Mouse (Mus musculus): ENCODE measurements around the gene Abtb1.

Abtb1 gene

DNA sequence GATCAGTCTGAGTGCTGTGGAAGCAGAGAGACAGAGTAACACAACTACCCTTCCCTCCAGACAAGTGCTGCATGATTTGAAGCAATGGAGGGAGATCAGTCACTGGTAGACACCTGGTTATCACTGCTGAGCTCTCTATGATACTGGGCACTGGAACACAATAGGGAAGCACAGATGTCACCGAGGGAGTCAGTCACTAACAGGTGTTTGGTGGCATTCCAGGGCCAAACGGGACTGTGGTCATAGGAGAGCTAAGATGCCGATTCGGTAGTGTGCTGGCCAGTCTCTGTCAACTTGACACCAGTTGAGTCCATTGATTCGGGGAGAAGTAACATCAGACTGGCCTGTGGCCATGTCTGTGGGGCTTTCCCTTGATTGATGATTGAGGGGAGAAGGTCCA, 12.7 kb upstream of the Abtb1 start:
- no peak for DNase-seq

- DNase-seq: no peak
Observed at GRCm38 (mm10) chr6:88850034-88850433, 8.2 kb upstream of the Abtb1 start.

GRCm38 (mm10) chr6:88849270-88849669, 7.5 kb upstream of the Abtb1 start:
- DNase-seq: peak; percentile 53

- no peak for DNase-seq
Observed at GRCm38 (mm10) chr6:88847571-88847970, 5.8 kb upstream of the Abtb1 start.

DNA sequence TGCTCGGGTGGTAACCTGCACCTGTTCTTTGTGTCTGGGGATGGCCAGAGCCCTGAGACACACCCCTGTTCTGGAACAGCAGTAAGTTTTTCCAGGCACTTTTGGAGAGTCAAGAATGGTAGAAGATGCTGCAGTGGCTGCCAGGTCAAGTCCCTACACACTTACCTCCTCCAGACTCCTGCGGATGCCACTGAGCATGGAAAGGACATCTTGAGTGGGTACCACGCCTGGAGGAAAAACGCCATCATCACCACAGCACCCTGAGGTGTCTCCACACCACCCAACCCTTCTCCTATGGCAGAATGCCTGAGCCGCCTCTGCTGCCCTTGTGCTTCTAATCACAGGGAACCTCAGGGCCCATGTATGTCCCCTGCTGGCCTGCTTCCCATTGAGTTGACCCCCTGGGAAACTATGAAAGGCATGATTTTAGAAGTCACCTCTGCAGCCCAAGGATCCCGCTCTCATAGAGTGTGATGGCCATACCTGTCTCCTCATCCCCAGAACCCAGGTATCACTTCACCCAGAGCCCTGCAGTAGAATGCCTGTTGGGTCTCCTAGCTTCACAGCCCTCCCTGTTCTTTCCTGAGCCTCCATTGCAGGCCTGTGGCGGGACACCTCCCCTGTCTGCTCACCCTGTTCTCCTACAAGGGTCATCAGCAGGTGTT, 3.2 kb upstream of the Abtb1 start:
- no peak for DNase-seq

- no peak for DNase-seq
Observed at GRCm38 (mm10) chr6:88843781-88844725, 2.3 kb upstream of the Abtb1 start.

DNA sequence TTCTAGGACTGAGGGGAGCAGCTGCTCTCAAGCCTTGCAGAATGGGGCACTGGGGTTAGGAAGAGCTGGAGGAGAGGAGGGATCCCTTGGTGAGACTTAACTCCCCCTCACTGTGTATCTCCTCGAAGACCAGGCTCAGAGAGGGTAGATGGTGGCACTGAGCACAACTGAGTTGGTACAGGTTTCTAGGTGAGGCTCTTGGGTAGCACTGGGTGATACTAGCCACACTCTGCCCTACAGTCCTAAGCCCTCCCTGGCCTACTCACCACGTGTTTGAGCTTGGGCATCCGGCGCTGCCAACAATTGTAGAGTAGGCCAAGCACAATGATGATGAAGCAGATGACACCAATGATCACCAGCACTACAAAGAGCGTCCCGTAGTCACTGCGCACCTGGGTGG, 1.5 kb upstream of the Abtb1 start:
- DNase-seq: no peak

DNA sequence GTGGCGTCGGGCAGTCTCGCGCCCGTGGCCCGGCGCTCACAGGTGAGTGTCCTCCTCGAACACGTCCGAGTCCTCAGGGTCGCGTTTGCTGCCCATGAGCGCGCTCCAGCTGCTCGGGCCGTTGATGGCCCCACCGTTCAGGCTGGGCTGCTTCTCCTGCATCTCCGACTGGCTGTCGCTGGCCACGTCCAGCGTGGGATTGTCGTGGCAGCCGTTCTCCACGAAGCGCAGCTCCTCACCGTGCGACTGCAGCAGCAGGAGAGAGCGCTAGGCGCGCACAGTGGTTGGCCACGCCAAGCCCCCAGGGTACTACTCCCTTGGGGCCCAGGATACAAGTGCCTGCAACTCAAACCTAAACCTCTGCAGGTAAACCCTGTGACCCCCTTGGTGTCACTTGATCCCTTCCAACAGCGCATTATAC, 957 bp upstream of the Abtb1 start:
- DNase-seq: no peak

DNA sequence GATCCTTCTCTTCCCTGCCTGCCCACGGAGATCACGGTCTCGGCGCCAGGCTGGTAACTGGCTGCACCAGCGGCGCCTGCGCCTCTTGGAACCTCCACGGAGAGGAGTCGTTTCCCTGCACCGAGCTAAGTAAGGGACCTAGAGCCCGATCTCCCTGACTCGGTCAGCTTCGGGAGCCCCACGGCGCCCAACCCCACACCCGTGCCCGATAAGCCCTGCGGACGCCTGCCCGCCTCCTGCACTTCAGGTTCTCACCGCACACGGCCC, 337 bp downstream of the Abtb1 start:
- DNase-seq: no peak

DNA sequence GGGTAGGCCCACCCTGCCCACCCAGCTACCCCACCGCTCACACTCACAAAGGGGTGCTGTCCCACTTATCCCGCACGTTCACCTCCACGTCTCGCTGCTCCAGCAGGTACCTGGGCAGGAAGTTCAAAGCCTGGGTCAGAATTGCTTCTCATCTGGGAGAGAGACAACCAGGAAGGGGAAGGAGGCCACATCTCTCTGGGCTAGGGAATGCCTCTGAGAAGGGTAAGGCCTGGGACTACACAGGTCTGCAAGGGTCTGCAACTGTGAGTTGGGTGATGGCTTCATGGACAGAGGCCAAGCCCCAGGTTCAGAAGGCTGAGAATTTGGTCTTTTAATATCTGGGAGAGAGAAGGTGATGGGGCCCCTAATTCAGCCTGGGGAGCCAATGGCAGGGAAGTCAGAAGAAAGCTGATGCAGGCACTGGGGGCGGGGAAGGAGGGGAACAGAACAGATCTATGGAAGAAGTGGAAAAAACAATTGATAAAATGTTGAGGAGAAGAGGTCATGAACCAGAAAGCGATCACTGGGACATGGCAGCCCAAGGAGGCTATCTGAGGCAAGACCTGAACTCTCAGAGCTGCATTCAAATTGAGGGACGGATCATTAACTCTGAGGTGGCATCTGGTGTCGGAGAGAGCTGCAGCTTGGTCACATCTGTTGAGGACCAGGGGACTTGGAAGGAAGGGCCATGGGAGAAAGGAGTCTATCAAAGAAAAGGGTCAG, 832 bp downstream of the Abtb1 start:
- no peak for DNase-seq

GRCm38 (mm10) chr6:88840211-88840610, 1.6 kb downstream of the Abtb1 start:
- no peak for DNase-seq

GRCm38 (mm10) chr6:88839135-88839970, 2.4 kb downstream of the Abtb1 start:
- DNase-seq: no peak

GRCm38 (mm10) chr6:88838613-88839012, 3.2 kb downstream of the Abtb1 start:
- DNase-seq: no peak

GRCm38 (mm10) chr6:88837999-88838398, 3.8 kb downstream of the Abtb1 start:
- no peak for DNase-seq

DNA sequence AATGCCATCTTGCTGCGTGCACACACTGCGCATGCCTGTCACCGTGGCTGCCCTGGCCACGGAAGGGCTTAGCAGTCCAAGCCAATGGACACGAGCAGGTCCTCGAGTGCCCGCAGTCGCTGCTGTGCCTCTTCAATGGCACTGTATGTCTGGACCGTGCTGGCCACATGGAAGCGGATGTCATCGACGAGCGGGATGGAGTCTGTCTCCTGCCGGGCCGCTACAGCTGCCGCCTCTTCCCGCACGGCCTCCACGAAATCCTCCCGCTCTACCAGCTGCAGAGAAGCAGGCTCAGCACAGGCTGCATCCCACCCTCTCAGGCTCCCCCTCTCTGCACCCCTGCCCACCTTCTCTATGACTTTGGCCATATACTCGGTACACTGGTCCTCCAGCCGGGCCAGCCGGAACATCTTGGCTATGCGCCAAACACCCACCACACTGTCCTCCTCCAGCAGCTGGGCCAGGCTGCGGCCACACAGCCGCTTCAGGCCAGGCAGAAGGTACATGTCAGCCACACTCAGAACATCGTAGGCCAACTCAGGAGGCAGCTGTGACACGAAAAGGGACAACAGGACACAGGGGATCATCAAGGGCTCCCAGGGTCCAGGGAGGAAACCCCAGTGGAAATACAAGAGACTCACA, 5.5 kb downstream of the Abtb1 start:
- peak; percentile 41 for DNase-seq

- no peak for DNase-seq
Observed at GRCm38 (mm10) chr6:88835047-88835446, 6.7 kb downstream of the Abtb1 start.

DNA sequence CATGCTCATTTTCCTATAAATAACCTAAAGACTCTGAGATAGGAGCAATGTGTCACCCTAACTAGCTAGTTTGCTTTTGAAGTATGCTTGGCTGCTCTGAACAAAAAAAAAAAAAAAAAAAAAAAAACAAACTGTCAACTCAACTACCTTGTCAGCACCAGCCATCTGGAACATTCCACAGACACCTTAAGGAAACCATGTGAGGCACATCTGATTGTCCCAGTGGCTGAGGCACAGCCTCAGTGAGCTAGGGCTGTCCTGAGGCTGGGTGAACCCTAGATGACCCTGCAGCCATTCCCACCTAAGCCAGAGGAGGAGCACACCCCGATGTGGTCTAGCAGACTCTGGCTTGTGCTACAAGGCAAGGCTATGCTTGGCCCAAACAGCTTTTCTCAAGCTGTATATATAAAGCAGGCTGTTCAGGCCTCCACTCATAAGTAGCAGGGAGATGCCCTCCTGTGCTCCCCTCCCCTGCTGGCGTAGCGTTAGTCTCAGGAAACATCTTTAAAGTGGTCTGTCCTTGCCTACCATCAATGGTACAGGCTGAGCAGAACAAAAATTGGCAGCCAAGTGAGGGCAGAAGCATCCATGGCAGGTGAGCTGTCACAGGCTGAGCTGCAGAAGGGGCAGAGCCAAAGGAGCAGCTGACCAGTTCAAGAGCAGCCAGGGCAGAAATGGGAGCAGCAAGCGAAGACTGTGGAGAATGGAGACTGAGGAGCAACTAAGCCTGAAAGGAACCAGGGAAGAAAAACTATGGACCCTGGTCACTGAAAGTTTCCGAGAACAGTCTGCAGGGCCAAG, 8.2 kb downstream of the Abtb1 start:
- no peak for DNase-seq

DNA sequence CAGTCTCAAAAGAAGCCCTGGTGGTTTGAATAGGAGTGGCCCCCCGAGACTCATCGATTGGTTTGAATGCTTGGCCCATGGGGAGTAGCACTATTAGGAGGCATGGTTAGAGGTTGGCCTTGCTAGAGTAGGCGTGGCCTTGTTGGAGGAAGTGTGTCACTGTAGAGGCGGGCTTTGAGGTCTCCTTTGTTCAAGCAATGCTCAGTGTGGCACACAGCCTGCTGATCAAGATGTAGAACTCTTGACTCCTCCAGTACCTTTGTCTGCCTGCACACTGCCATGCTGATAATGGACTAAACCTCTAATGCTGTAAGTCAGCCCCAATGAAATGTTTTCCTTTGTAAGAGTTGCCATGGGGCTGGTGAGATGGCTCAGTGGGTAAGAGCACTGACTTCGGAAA, 9.1 kb downstream of the Abtb1 start:
- no peak for DNase-seq

DNA sequence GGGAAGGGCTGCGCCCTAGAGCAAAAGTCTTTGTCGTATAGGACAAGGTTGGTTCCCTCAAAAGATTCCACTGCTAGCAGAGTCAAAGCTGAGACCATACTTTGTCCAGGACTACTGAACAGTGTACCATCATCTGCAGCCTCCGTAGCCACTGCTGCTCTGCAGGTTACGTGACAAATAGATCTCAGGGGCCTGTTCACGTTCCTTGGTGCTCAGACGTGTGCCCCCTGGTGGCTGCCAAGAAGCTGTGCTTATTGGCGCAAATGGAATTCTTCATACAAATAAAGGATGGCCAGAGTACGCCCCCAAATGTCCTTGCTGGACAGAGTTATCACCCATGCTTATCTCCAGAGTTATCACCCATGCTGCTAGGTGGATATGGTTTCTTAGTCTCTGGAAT, 10.3 kb downstream of the Abtb1 start:
- peak; percentile 79 for DNase-seq

DNA sequence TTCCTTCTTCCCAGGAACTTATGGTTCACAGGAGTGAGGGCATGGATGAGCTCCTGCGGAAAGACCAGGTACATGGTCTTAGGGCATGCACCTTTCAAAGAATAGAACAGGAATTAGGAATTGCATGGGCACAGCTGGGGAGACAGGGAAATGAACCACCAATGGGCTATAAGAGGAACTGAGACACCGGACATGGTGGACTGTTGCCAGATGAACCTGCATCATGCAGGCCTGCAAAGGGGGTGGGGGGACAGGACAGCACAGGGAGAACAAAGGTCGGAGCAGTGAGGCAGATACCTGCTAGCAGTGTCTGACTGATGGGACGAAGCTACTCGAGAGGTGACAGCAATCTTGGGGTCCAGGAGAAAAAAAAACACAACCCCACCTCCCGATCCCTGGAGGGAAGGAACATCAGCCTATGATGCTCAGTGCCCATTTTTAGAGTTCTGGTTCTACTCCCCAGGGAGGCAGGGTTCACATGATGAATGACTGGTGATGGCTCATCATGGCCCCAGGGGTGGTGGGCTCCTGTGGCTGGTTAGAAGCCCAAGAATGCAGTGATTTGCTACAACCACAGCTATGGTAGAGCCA, 11.6 kb downstream of the Abtb1 start:
- peak; percentile 50 for DNase-seq

GRCm38 (mm10) chr6:88829579-88829978, 12.2 kb downstream of the Abtb1 start:
- DNase-seq: no peak
